Mouse (Mus musculus) layer of hippocampus, adult 2 months (tissue): ENCODE data around the gene Slc1a4. TPM values are rescaled to one million over a fixed set of nuclear protein-coding genes. Genes with fewer than 3 reads are reported as not detected.
A peak's percentile ranks its signal among the peaks of the same experiment; 100 is the strongest.

Source experiments
- DNase-seq, 2 experiments: peaks; one replicate each; pipeline ENCODE4 v3.0.0; 2022; ENCODE audit warnings: low spot score in 2 of 2
- H3K27ac ChIP-seq: fragments of 200-600 bp; 2 replicates; pipeline ENCODE4 v1.8.1; 2022
- H3K4me3 ChIP-seq: fragments of 200-600 bp; 2 replicates; pipeline ENCODE4 v1.8.1; 2022; ENCODE audit warnings: mild to moderate bottlenecking
- CTCF ChIP-seq: fragments of 200-600 bp; conservative IDR thresholded peaks from 2 replicates; pipeline ENCODE4 v1.8.1; 2022; ENCODE audit warnings: antibody characterized with exemption, mild to moderate bottlenecking, moderate library complexity
- total RNA-seq, 2 experiments: library from RNA; stranded (reverse); gene quantifications; 2 replicates each; pipeline ENCODE4 v1.2.3; 2021

Slc1a4 gene
- total RNA-seq, 2 experiments from 2014 or later, result 36.9 to 39.2 TPM

DNA sequence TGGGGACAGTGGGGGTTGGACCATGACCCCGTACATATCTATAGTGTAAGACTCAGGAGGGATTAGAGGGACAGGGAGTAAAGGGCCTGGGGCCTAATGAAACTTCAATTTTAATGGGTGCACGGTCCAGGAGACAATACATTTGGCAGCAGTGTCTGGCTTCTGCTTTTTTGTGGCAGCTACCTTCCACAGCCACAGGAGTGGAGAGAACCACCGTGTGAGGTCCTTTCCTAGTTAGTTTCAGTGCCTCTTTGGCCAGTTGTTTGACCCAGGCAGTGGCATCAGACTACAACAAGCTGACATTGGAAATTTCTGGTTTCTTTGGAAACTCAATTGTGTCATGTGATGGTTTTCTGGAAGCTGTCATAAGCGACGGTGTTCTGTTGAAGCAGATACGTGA lies 62.6 kb downstream of the Slc1a4 start:
- no peak for DNase-seq
- TF ChIP-seq CTCF, result no peak
- H3K27ac ChIP-seq, result no peak overlapping the region
- no peak overlapping the region for H3K4me3 ChIP-seq

DNA sequence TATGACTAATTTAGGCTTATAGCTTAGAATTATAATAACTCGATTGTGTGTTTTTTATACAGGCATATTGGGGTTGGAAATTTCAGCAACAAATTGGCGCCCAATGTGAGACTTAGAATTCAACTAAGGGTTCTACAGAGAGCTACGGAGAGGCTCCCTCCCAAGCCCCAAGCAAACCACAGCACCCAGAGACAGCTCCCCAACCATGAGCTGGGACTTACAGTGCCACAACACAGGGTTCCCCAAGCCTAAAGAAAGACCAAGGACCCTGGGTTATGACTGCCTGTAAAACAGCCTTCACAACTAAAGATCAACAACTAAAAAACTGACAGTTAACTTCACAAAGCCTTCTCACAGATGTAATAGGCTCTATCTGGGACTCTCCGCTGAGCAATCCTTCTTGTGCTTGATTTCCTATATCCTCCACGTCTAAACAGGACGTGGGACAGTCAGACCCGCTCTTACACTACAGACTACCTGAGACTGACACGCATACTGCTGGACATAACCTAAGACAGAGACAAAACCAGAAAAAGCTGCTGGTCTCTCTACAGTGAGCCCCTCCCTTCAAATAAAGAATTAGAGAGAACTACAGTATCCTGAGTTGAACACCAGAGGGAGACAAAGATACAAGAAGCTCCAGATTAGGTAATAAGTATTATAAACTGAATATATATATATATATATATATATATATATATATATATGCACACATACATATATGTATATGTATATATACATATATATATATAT lies 69.7 kb downstream of the Slc1a4 start:
- Histone ChIP-seq H3K4me3 (no peak overlapping the region), H3K27ac (no peak overlapping the region)
- no peak for DNase-seq
- peak; percentile 81 for TF ChIP-seq CTCF

DNA sequence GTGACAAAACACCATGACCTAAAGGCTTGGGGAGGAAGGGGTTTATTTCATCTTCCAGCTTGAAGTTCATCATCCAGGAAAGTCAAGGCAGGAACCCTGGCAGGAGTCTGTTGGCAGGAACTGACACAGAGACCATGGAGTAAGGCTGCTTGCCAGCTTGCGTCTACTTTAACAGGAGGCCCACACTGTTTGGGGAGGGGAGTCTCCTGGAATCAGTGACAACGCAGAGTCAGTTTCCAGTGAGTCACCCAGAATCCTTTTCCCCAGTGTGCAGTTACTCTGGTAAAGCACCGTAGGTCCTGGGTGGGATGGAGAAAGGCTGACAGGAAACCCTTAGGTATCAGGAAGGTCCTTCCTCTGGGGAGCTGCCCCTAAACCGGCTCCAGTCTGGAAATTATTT lies 77.7 kb downstream of the Slc1a4 start:
- no peak for TF ChIP-seq CTCF
- no peak for DNase-seq
- Histone ChIP-seq H3K27ac (no peak overlapping the region), H3K4me3 (no peak overlapping the region)

DNA sequence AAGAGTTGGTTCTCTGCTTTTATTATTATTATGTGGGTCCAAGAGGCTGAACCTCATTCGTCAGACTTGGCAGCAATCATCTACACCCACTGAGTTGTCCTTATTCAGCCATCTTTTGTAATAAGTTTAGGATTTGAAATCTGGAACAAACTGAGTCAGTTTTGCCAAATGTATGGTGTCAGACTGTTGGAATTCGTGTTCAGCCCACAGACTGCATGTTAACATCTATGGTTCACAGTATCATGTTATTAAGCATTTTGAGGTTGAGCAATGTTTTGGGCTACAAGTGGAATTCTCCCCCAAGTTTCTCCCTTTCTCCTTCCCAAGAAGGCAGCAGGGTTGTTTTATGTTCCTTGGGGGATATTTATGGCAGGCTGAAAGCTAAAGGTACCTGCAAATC lies 79.4 kb downstream of the Slc1a4 start:
- DNase-seq, result no peak
- no peak for TF ChIP-seq CTCF
- Histone ChIP-seq H3K27ac (no peak overlapping the region), H3K4me3 (no peak overlapping the region)

Other genes with a start within 250 kb of the Slc1a4 start
- gene Actr2, start 219.8 kb downstream of the Slc1a4 start, total RNA-seq, result 100 to 1,000 TPM; 330 to 344 TPM
- 100 to 1,000 TPM; 161 to 162 TPM for gene Rab1a, start 131.3 kb downstream of the Slc1a4 start, total RNA-seq
- gene Cep68, start 83.3 kb downstream of the Slc1a4 start, total RNA-seq, result 10 to 100 TPM; 34.0 to 36.3 TPM
- 10 to 100 TPM; 21.5 to 25.6 TPM for gene Sertad2, start 210.5 kb upstream of the Slc1a4 start, total RNA-seq